Mouse (Mus musculus) stomach, postnatal 0 days (tissue): ENCODE data around the gene Stra8. TPM values are rescaled to one million over a fixed set of nuclear protein-coding genes. Genes with fewer than 3 reads are reported as not detected.
A peak's percentile ranks its signal among the peaks of the same experiment; 100 is the strongest.

Source experiments
- ATAC-seq: fragments of 200-750 bp; cut with Nextera tagmentation; 2 replicates; pipeline ENCODE4 v1.8.0; 2017; ENCODE audit not compliant: low FRiP score, low TSS enrichment
- DNase-seq: peaks from one replicate; pipeline ENCODE4 v3.0.0-alpha.2; 2016; ENCODE audit warnings: low spot score
- H3K27ac ChIP-seq: fragments of 300-500 bp; sonication (generic); replicated peaks from 2 replicates; pipeline ENCODE4 v1.5.1; 2014; ENCODE audit warnings: mild to moderate bottlenecking, control low read depth
- H3K27me3 ChIP-seq: fragments of 300-500 bp; sonication (generic); 2 replicates; pipeline ENCODE4 v1.6.1; 2014; ENCODE audit warnings: low read length; ENCODE audit not compliant: control insufficient read depth, insufficient read depth
- H3K36me3 ChIP-seq: fragments of 300-500 bp; sonication (generic); 2 replicates; pipeline ENCODE4 v1.6.1; 2014; ENCODE audit warnings: low read length, mixed read lengths; ENCODE audit not compliant: control insufficient read depth, insufficient read depth
- H3K4me1 ChIP-seq: fragments of 300-500 bp; sonication (generic); replicated peaks from 2 replicates; pipeline ENCODE4 v1.6.1; 2014; ENCODE audit warnings: antibody characterized with exemption; ENCODE audit not compliant: control insufficient read depth, insufficient read depth
- H3K4me2 ChIP-seq: fragments of 300-500 bp; sonication (generic); replicated peaks from 2 replicates; pipeline ENCODE4 v1.6.1; 2014; ENCODE audit warnings: low read depth, mild to moderate bottlenecking, control low read depth, moderate library complexity
- H3K4me3 ChIP-seq: fragments of 300-500 bp; sonication (generic); 2 replicates; pipeline ENCODE4 v1.5.1; 2014; ENCODE audit warnings: low read depth, low read length, control low read depth
- H3K9ac ChIP-seq: fragments of 300-500 bp; sonication (generic); 2 replicates; pipeline ENCODE4 v1.6.1; 2014; ENCODE audit warnings: mild to moderate bottlenecking, low read length, control low read depth, mixed read lengths
- H3K9me3 ChIP-seq: fragments of 300-500 bp; sonication (generic); 2 replicates; pipeline ENCODE4 v1.6.1; 2016; ENCODE audit warnings: low read length; ENCODE audit not compliant: control insufficient read depth
- CTCF ChIP-seq: IDR thresholded peaks from 2 replicates; pipeline ENCODE4 v1.5.1; 2016; ENCODE audit warnings: antibody characterized with exemption, low read depth, mild to moderate bottlenecking, moderate library complexity
- EP300 ChIP-seq: optimal IDR thresholded peaks from 2 replicates; pipeline ENCODE3; 2016; ENCODE audit warnings: antibody characterized with exemption
- WGBS: fragments of 180-500 bp; shearing (Covaris S2); extraction: QIAGEN DNeasy Blood & Tissue Kit; methylation state at CpG from one replicate; pipeline ENCODE4 v1.1.7; 2014; 5-methylcytosine and 5-hydroxymethylcytosine counted together
- polyA plus RNA-seq: library from polyadenylated mRNA; unstranded; fragments of >200 nt; fragmentation: Nextera tagmentation; extraction: Ambion mirVana; gene quantifications from 2 replicates; pipeline ENCODE4 v1.2.1, GENCODE M21; 2015

Stra8 gene
- polyA plus RNA-seq, 1 experiment from 2014 or later, result 0.10 TPM

GRCm38 (mm10) chr6:34964550-34964949 lies 44.6 kb downstream of the Stra8 start:
- Histone ChIP-seq H3K4me1 (no peaks in the 10 kb centered on the region), H3K9me3 (no peaks in the 10 kb centered on the region), H3K4me3 (no peak overlapping the region), H3K27ac (no peak overlapping the region), H3K36me3 (no peaks in the 10 kb centered on the region), H3K4me2 (no peak overlapping the region), H3K9ac (no peak overlapping the region), H3K27me3 (no peaks in the 10 kb centered on the region)
- TF ChIP-seq EP300 (no peak), CTCF (no peak)
- WGBS, result 87% methylated on average over 2 of the region's 2 CpGs
- DNase-seq, result no peak
- ATAC-seq, result no peak

GRCm38 (mm10) chr6:34965819-34966539 lies 46.0 kb downstream of the Stra8 start:
- H3K27me3 ChIP-seq, result no peaks in the 10 kb centered on the region
- no peak overlapping the region for H3K27ac ChIP-seq
- no peaks in the 10 kb centered on the region for H3K36me3 ChIP-seq
- no peak overlapping the region for H3K9ac ChIP-seq
- no peak overlapping the region for H3K4me3 ChIP-seq
- ATAC-seq (no peak), DNase-seq (no peak)
- no peak overlapping the region for H3K4me2 ChIP-seq
- 77% methylated on average over 6 of the region's 6 CpGs for WGBS
- no peaks in the 10 kb centered on the region for H3K4me1 ChIP-seq
- H3K9me3 ChIP-seq, result no peaks in the 10 kb centered on the region
- TF ChIP-seq CTCF (no peak), EP300 (no peak)

GRCm38 (mm10) chr6:34971181-34971580 lies 51.2 kb downstream of the Stra8 start:
- no peak overlapping the region for H3K4me2 ChIP-seq
- TF ChIP-seq CTCF (no peak), EP300 (no peak)
- no peak overlapping the region for H3K9ac ChIP-seq
- no peak overlapping the region for H3K27ac ChIP-seq
- no peaks in the 10 kb centered on the region for H3K36me3 ChIP-seq
- WGBS, result 48% methylated on average over 3 of the region's 3 CpGs
- H3K4me1 ChIP-seq, result no peaks in the 10 kb centered on the region
- DNase-seq (no peak), ATAC-seq (no peak)
- no peaks in the 10 kb centered on the region for H3K9me3 ChIP-seq
- no peak overlapping the region for H3K4me3 ChIP-seq
- H3K27me3 ChIP-seq, result no peaks in the 10 kb centered on the region

- WGBS, result 69% methylated on average over 3 of the region's 3 CpGs
Measured at GRCm38 (mm10) chr6:34979291-34979690, 59.3 kb downstream of the Stra8 start.

GRCm38 (mm10) chr6:34980661-34981060 lies 60.7 kb downstream of the Stra8 start:
- no peak overlapping the region for H3K4me2 ChIP-seq
- ATAC-seq (no peak), DNase-seq (no peak)
- no peaks in the 10 kb centered on the region for H3K36me3 ChIP-seq
- no peaks in the 10 kb centered on the region for H3K27me3 ChIP-seq
- H3K27ac ChIP-seq, result no peak overlapping the region
- H3K4me1 ChIP-seq, result no peaks in the 10 kb centered on the region
- 60% methylated on average over 9 of the region's 9 CpGs for WGBS
- H3K4me3 ChIP-seq, result no peak overlapping the region
- no peaks in the 10 kb centered on the region for H3K9me3 ChIP-seq
- no peak overlapping the region for H3K9ac ChIP-seq
- TF ChIP-seq CTCF, result peak; percentile 33
- no peak for TF ChIP-seq EP300

More at GRCm38 (mm10) chr6:34979291-34979690, 59.3 kb downstream of the Stra8 start:
- Histone ChIP-seq H3K4me3 (no peak overlapping the region), H3K4me2 (no peak overlapping the region), H3K27me3 (no peaks in the 10 kb centered on the region), H3K4me1 (no peaks in the 10 kb centered on the region), H3K9ac (no peak overlapping the region), H3K27ac (no peak overlapping the region), H3K9me3 (no peaks in the 10 kb centered on the region), H3K36me3 (no peaks in the 10 kb centered on the region)
- DNase-seq (no peak), ATAC-seq (no peak)
- TF ChIP-seq CTCF, result no peak

- H3K36me3 ChIP-seq, result no peaks in the 10 kb centered on the region
- TF ChIP-seq CTCF (no peak), EP300 (no peak)
- 68% methylated on average over 12 of the region's 12 CpGs for WGBS
- no peak overlapping the region for H3K4me3 ChIP-seq
- 0 out of 2 replicates have a peak overlapping the region, but pooled peaks have one; percentile 36 for H3K4me2 ChIP-seq
- no peaks in the 10 kb centered on the region for H3K9me3 ChIP-seq
- ATAC-seq, result no peak
- H3K27ac ChIP-seq, result no peak overlapping the region
- DNase-seq, result no peak
- no peaks in the 10 kb centered on the region for H3K27me3 ChIP-seq
- no peak overlapping the region for H3K9ac ChIP-seq
- no peaks in the 10 kb centered on the region; the same call in 1 of the 2 replicates for H3K4me1 ChIP-seq
Measured at GRCm38 (mm10) chr6:34987085-34987645, 67.2 kb downstream of the Stra8 start.
